Mouse (Mus musculus): ENCODE measurements at regions not wholly inside any gene's neighbourhood (a gene's known extent, or its start where the extent isn't known, plus 50 kb on each side); places are given as distances from the start of the nearest gene placed in this dataset.
"Not testable (repeated sequence)": the region's sequence is repeated elsewhere in the genome, so short reads cannot be mapped to it uniquely, and the experiment has no call there.

- DNase-seq (ENCODE audit: low spot score) = no peak
- Histone ChIP-seq H3K4me3 (no peak overlapping the region), H3K36me3 (replicated peaks) (no peaks in the 10 kb centered on the region), H3K9me3 (no peaks in the 10 kb centered on the region), H3K4me1 (no peaks in the 10 kb centered on the region), H3K27me3 (replicated peaks; ENCODE audit: low read depth, poor library complexity, severe bottlenecking) (no peaks in the 10 kb centered on the region), H3K27ac (replicated peaks) (no peak overlapping the region)
- 92% methylated on average over 2 of the region's 2 CpGs for WGBS
These were observed 106.2 kb downstream of the Sec31a start for GRCm38 (mm10) chr5:100309807-100310165.

GRCm38 (mm10) chr5:100309071-100309806 lies 106.8 kb downstream of the Sec31a start:
- DNase-seq (ENCODE audit: low spot score) = no peak
- H3K27me3 ChIP-seq (replicated peaks; ENCODE audit: low read depth, poor library complexity, severe bottlenecking) = no peaks in the 10 kb centered on the region
- 73% methylated on average over 17 of the region's 17 CpGs for WGBS

GRCm38 (mm10) chr5:100304403-100304802 lies 111.6 kb downstream of the Sec31a start:
- 76% methylated on average over 3 of the region's 3 CpGs for WGBS
- no peak for DNase-seq (ENCODE audit: low spot score)
- Histone ChIP-seq H3K9me3 (no peaks in the 10 kb centered on the region), H3K4me1 (no peaks in the 10 kb centered on the region), H3K27ac (replicated peaks) (no peak overlapping the region), H3K4me3 (no peak overlapping the region), H3K36me3 (replicated peaks) (no peaks in the 10 kb centered on the region), H3K27me3 (replicated peaks; ENCODE audit: low read depth, poor library complexity, severe bottlenecking) (no peaks in the 10 kb centered on the region)

More at GRCm38 (mm10) chr5:100309071-100309806, 106.8 kb downstream of the Sec31a start:
- H3K4me1 ChIP-seq = no peaks in the 10 kb centered on the region
- H3K4me3 ChIP-seq = no peak overlapping the region
- H3K36me3 ChIP-seq (replicated peaks) = no peaks in the 10 kb centered on the region
- H3K9me3 ChIP-seq = no peaks in the 10 kb centered on the region
- no peak overlapping the region for H3K27ac ChIP-seq (replicated peaks)

GRCm38 (mm10) chr5:100302068-100302775 lies 113.8 kb downstream of the Sec31a start:
- Histone ChIP-seq H3K27me3 (replicated peaks; ENCODE audit: low read depth, poor library complexity, severe bottlenecking) (no peaks in the 10 kb centered on the region), H3K27ac (replicated peaks) (no peak overlapping the region), H3K36me3 (replicated peaks) (no peaks in the 10 kb centered on the region), H3K4me1 (no peaks in the 10 kb centered on the region), H3K9me3 (no peaks in the 10 kb centered on the region; the same call in 1 of the 2 replicates), H3K4me3 (no peak overlapping the region)
- 79% methylated on average over 17 of the region's 17 CpGs for WGBS
- no peak for DNase-seq (ENCODE audit: low spot score)

GRCm38 (mm10) chr5:100299141-100299540 lies 116.9 kb downstream of the Sec31a start:
- Histone ChIP-seq H3K4me1 (no peaks in the 10 kb centered on the region), H3K27ac (replicated peaks) (no peak overlapping the region), H3K9me3 (no peaks in the 10 kb centered on the region; the same call in 1 of the 2 replicates), H3K4me3 (no peak overlapping the region), H3K36me3 (replicated peaks) (no peaks in the 10 kb centered on the region), H3K27me3 (replicated peaks; ENCODE audit: low read depth, poor library complexity, severe bottlenecking) (no peaks in the 10 kb centered on the region)
- WGBS = 93% methylated on average over 4 of the region's 4 CpGs
- no peak for DNase-seq (ENCODE audit: low spot score)

GRCm38 (mm10) chr5:100294189-100294588 lies 121.8 kb downstream of the Sec31a start:
- H3K4me1 ChIP-seq = no peaks in the 10 kb centered on the region
- DNase-seq (ENCODE audit: low spot score) = no peak

GRCm38 (mm10) chr5:100280215-100280614 lies 120.6 kb upstream of the Tmem150c start:
- no peaks in the 10 kb centered on the region for H3K4me1 ChIP-seq
- WGBS = 87% methylated on average over 4 of the region's 4 CpGs

More at GRCm38 (mm10) chr5:100294189-100294588, 121.8 kb downstream of the Sec31a start:
- 87% methylated on average over 7 of the region's 7 CpGs for WGBS
- Histone ChIP-seq H3K4me3 (no peak overlapping the region), H3K36me3 (replicated peaks) (no peaks in the 10 kb centered on the region), H3K27ac (replicated peaks) (no peak overlapping the region), H3K9me3 (no peaks in the 10 kb centered on the region; the same call in 1 of the 2 replicates), H3K27me3 (replicated peaks; ENCODE audit: low read depth, poor library complexity, severe bottlenecking) (no peaks in the 10 kb centered on the region)

GRCm38 (mm10) chr5:100279474-100279873 lies 119.9 kb upstream of the Tmem150c start:
- Histone ChIP-seq H3K4me1 (no peaks in the 10 kb centered on the region), H3K27me3 (replicated peaks; ENCODE audit: low read depth, poor library complexity, severe bottlenecking) (no peaks in the 10 kb centered on the region), H3K36me3 (replicated peaks) (no peaks in the 10 kb centered on the region), H3K9me3 (no peaks in the 10 kb centered on the region), H3K27ac (replicated peaks) (no peak overlapping the region), H3K4me3 (no peak overlapping the region)
- no peak for DNase-seq (ENCODE audit: low spot score)
- 92% methylated on average over 8 of the region's 8 CpGs for WGBS

More at GRCm38 (mm10) chr5:100280215-100280614, 120.6 kb upstream of the Tmem150c start:
- H3K27me3 ChIP-seq (replicated peaks; ENCODE audit: low read depth, poor library complexity, severe bottlenecking) = no peaks in the 10 kb centered on the region
- H3K4me3 ChIP-seq = no peak overlapping the region
- H3K27ac ChIP-seq (replicated peaks) = no peak overlapping the region
- H3K36me3 ChIP-seq (replicated peaks) = no peaks in the 10 kb centered on the region
- DNase-seq (ENCODE audit: low spot score) = no peak
- H3K9me3 ChIP-seq = no peaks in the 10 kb centered on the region

GRCm38 (mm10) chr5:100274674-100275073 lies 115.1 kb upstream of the Tmem150c start:
- Histone ChIP-seq H3K36me3 (replicated peaks) (no peaks in the 10 kb centered on the region), H3K27ac (replicated peaks) (no peak overlapping the region), H3K4me1 (no peaks in the 10 kb centered on the region), H3K9me3 (no peaks in the 10 kb centered on the region), H3K27me3 (replicated peaks; ENCODE audit: low read depth, poor library complexity, severe bottlenecking) (no peaks in the 10 kb centered on the region), H3K4me3 (no peak overlapping the region)
- no peak for DNase-seq (ENCODE audit: low spot score)
- 73% methylated on average over 4 of the region's 4 CpGs for WGBS

- H3K4me3 ChIP-seq; H3K36me3 ChIP-seq (replicated peaks); H3K9me3 ChIP-seq; H3K27ac ChIP-seq (replicated peaks); H3K27me3 ChIP-seq (replicated peaks; ENCODE audit: low read depth, poor library complexity, severe bottlenecking); DNase-seq (ENCODE audit: low spot score): not testable (repeated sequence)
- H3K4me1 ChIP-seq = peaks cover 15% of the 10 kb centered on the region
- 85% methylated on average over 9 of the region's 9 CpGs for WGBS
These were observed 112.4 kb upstream of the Tmem150c start for GRCm38 (mm10) chr5:100271975-100272374.

GRCm38 (mm10) chr5:100270841-100271686 lies 111.5 kb upstream of the Tmem150c start:
- Histone ChIP-seq H3K27me3 (replicated peaks; ENCODE audit: low read depth, poor library complexity, severe bottlenecking) (no peaks in the 10 kb centered on the region), H3K36me3 (replicated peaks) (no peaks in the 10 kb centered on the region), H3K27ac (replicated peaks) (no peak overlapping the region), H3K4me1 (peaks cover 24% of the 10 kb centered on the region), H3K9me3 (no peaks in the 10 kb centered on the region), H3K4me3 (no peak overlapping the region)
- WGBS = 63% methylated on average over 12 of the region's 12 CpGs
- no peak for DNase-seq (ENCODE audit: low spot score)

GRCm38 (mm10) chr5:100268111-100268878 lies 108.7 kb upstream of the Tmem150c start:
- Histone ChIP-seq H3K27ac (replicated peaks) (no peak overlapping the region), H3K4me1 (peaks cover 24% of the 10 kb centered on the region), H3K9me3 (no peaks in the 10 kb centered on the region), H3K27me3 (replicated peaks; ENCODE audit: low read depth, poor library complexity, severe bottlenecking) (no peaks in the 10 kb centered on the region), H3K4me3 (no peak overlapping the region), H3K36me3 (replicated peaks) (no peaks in the 10 kb centered on the region)
- DNase-seq (ENCODE audit: low spot score) = no peak
- WGBS = 64% methylated on average over 8 of the region's 8 CpGs

All from embryonic facial prominence, embryonic 10.5 days (tissue).